Mouse (Mus musculus) ES-E14 (cell line): ENCODE measurements around the gene Scgn. TPM values are rescaled to one million over a fixed set of nuclear protein-coding genes. Genes with fewer than 3 reads are reported as not detected.

ENCODE experiments used
- DNase-seq: peaks from one replicate; pipeline ENCODE4 v3.0.0-alpha.2; 2013; ENCODE audit warnings: low read depth, low spot score
- H3K27ac ChIP-seq: 2 replicates; pipeline ENCODE4 v1.5.1; 2012; ENCODE audit warnings: low read depth, mild to moderate bottlenecking, low read length, moderate library complexity, mixed read lengths; ENCODE audit not compliant: poor library complexity, insufficient read depth, severe bottlenecking
- H3K36me3 ChIP-seq: 2 replicates; pipeline ENCODE4 v1.6.1; 2012; ENCODE audit warnings: mild to moderate bottlenecking, low read length, moderate library complexity, mixed read lengths; ENCODE audit not compliant: control insufficient read depth, poor library complexity, insufficient read depth, severe bottlenecking
- H3K4me1 ChIP-seq, 2 experiments: fragments of 150-350 bp in 1 of 2; sonication (generic) in 1 of 2; 2 replicates each; pipeline ENCODE4 v1.6.1; 2012; ENCODE audit warnings: low read length in 2 of 2, mild to moderate bottlenecking in 1 of 2, mixed read lengths in 1 of 2; ENCODE audit not compliant: control insufficient read depth in 2 of 2, insufficient read depth in 2 of 2, poor library complexity in 1 of 2
- H3K4me3 ChIP-seq, 2 experiments: fragments of 150-350 bp in 1 of 2; sonication (generic) in 1 of 2; 2 replicates each; pipeline ENCODE4 v1.5.1; 2012; ENCODE audit warnings: low read length in 2 of 2, low read depth in 1 of 2, mild to moderate bottlenecking in 1 of 2, mixed read lengths in 1 of 2; ENCODE audit not compliant: insufficient read depth in 1 of 2, poor library complexity in 1 of 2, severe bottlenecking in 1 of 2
- H3K9ac ChIP-seq: 2 replicates; pipeline ENCODE4 v1.6.1; 2012; ENCODE audit warnings: low read depth, mild to moderate bottlenecking, low read length, mixed read lengths; ENCODE audit not compliant: poor library complexity, insufficient read depth, severe bottlenecking
- H3K9me3 ChIP-seq: fragments of 150-350 bp; sonication (generic); 2 replicates; pipeline ENCODE4 v1.6.1; 2012; ENCODE audit warnings: low read depth, mild to moderate bottlenecking, low read length; ENCODE audit not compliant: control insufficient read depth, insufficient read depth
- CHD2 ChIP-seq: IDR thresholded peaks from 2 replicates; pipeline ENCODE4 v1.6.1; 2014; ENCODE audit warnings: mild to moderate bottlenecking, low read depth, low read length, inconsistent platforms
- HCFC1 ChIP-seq: IDR thresholded peaks from 2 replicates; pipeline ENCODE4 v1.6.1; 2012; ENCODE audit warnings: low read length, inconsistent platforms, borderline replicate concordance; ENCODE audit not compliant: insufficient read depth
- MAFK ChIP-seq: IDR thresholded peaks from 2 replicates; pipeline ENCODE4 v1.6.1; 2014; ENCODE audit warnings: mild to moderate bottlenecking, low read depth, low read length, inconsistent platforms; ENCODE audit not compliant: insufficient read depth
- ZC3H11A ChIP-seq: IDR thresholded peaks from 2 replicates; pipeline ENCODE4 v1.6.1; 2012; ENCODE audit warnings: low read depth, mild to moderate bottlenecking, inconsistent platforms, low read length, borderline replicate concordance
- ZNF384 ChIP-seq: IDR thresholded peaks from 2 replicates; pipeline ENCODE4 v1.6.1; 2012; ENCODE audit warnings: low read depth, low read length, inconsistent platforms
- in situ Hi-C, 2 experiments: fragments of 600-800 bp; cut with MboI; formaldehyde crosslinking; loops; one replicate each; pipeline ENCODE4 v1.15.1; 2025; ENCODE audit warnings: low sequenced_read_pairs in 2 of 2, inconsistent platforms in 1 of 2; ENCODE audit not compliant: unreplicated experiment in 2 of 2
- total RNA-seq: library from RNA; depleted of rRNA; stranded (reverse); fragments of 300-350 nt; gene quantifications from 2 replicates; pipeline ENCODE4 v1.2.3, GENCODE M21; 2012

The Scgn gene
- total RNA-seq, 1 experiment = not detected

DNA sequence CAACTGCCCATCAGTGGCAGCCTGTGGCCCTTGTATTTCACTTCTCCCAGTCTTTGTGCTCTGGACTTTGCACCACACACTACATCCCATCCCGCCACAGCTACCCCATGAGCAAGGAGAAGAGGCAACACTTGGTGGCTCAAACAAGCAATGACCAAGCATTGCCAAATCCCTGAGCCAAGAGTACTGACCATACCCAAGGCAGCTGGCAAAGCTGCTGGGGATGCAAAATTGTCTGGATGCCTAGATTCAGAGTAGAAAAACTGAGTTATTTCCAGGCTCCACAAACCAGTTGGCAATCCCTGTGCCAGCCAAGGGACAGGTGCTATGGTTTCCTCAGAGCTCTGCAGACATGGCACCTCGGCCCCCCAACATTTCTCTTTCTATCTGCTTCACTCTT lies 10.1 kb upstream of the Scgn start:
- H3K4me1 ChIP-seq = peaks cover 11 to 18% of the 10 kb centered on the region in 2 experiments; a peak in 3 of 4 replicates
- H3K9ac ChIP-seq = no peak overlapping the region
- DNase-seq = no peak
- no peak overlapping the region for H3K4me3 ChIP-seq
- TF ChIP-seq ZC3H11A (no peak), HCFC1 (no peak), ZNF384 (no peak), CHD2 (no peak), MAFK (no peak)
- in situ Hi-C loops = no loop called here
- no peak overlapping the region for H3K27ac ChIP-seq
- no peaks in the 10 kb centered on the region for H3K9me3 ChIP-seq
- no peaks in the 10 kb centered on the region for H3K36me3 ChIP-seq

DNA sequence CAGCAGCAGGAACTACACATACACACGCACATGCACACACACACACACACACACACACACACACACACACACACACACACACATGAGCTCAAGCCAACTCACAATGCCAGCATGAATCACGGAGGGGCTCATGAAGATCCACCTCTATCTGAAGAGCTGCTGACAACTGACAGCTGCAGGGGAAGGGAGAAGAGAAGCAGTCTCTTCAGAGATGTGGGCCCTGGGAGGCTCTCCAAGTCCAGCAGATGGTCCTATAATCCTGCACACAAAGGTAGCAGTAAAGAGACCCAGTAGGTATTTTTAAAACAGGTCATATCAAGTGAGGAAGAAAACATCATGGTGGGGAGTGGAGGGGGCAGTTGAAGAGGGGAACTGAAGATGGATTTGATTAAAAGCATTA lies 7.8 kb upstream of the Scgn start:
- in situ Hi-C loops = no loop called here
- no peak for DNase-seq
- H3K36me3 ChIP-seq = no peaks in the 10 kb centered on the region
- TF ChIP-seq ZNF384 (no peak), CHD2 (no peak), ZC3H11A (no peak), HCFC1 (no peak), MAFK (no peak)
- peaks cover 21 to 23% of the 10 kb centered on the region in 2 experiments; a peak in 3 of 4 replicates for H3K4me1 ChIP-seq
- no peak overlapping the region for H3K4me3 ChIP-seq
- no peak overlapping the region for H3K27ac ChIP-seq
- no peaks in the 10 kb centered on the region for H3K9me3 ChIP-seq
- no peak overlapping the region for H3K9ac ChIP-seq

DNA sequence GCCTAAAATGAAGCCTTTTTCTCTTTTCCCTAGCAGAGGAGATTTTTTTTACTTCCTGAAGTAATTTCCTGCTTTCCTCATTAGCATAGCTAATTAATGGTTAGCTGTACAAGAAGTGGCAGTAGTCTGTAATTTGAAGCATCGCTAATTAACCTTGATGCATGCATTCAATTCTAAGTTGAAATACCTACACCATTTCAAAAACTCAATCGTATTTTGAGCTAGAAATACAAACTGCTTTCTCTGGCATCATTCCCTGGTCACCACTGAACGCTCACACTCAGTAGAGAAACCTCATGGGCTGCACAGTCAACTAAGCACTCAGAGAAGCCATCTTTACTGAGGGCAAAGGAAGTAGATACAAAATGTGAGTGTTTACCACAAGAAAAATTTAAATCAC lies 3.7 kb upstream of the Scgn start:
- Histone ChIP-seq H3K4me1 (peaks cover 14 to 19% of the 10 kb centered on the region in 2 experiments; a peak in 2 of 4 replicates), H3K9ac (no peak overlapping the region), H3K27ac (no peak overlapping the region), H3K9me3 (no peaks in the 10 kb centered on the region), H3K36me3 (no peaks in the 10 kb centered on the region), H3K4me3 (no peak overlapping the region)
- no peak for DNase-seq
- TF ChIP-seq ZC3H11A (no peak), MAFK (no peak), HCFC1 (no peak), ZNF384 (no peak), CHD2 (no peak)
- in situ Hi-C loops = no loop called here

DNA sequence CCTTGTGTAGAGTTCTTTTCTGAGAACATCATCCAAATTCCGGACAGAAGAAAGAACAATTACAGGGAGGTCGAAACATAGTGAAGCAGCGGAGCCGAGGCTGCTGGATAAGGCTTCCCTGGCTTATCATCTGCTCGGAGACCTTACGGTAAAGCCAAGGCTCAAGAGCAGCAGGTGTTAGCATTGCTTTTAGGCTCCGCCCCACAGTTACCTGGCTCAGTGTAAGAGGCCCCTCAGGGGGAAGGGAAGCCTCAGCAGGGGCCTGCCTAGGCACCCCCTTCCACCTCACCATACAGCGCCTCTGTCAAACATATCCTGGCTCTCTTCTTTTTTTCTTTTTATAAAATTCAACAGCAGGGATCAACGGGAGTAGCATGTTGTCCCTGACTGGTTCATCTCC lies 3.0 kb upstream of the Scgn start:
- Histone ChIP-seq H3K9ac (no peak overlapping the region), H3K36me3 (no peaks in the 10 kb centered on the region), H3K27ac (no peak overlapping the region), H3K4me1 (peaks cover 14 to 19% of the 10 kb centered on the region in 2 experiments; a peak in 2 of 4 replicates), H3K9me3 (no peaks in the 10 kb centered on the region), H3K4me3 (peak overlapping the region in 1 of 2 experiments; percentile 22; a peak in 1 of 4 replicates)
- TF ChIP-seq CHD2 = no peak
- TF ChIP-seq ZNF384 = no peak
- TF ChIP-seq MAFK = no peak
- no peak for DNase-seq
- in situ Hi-C loops = no loop called here

DNA sequence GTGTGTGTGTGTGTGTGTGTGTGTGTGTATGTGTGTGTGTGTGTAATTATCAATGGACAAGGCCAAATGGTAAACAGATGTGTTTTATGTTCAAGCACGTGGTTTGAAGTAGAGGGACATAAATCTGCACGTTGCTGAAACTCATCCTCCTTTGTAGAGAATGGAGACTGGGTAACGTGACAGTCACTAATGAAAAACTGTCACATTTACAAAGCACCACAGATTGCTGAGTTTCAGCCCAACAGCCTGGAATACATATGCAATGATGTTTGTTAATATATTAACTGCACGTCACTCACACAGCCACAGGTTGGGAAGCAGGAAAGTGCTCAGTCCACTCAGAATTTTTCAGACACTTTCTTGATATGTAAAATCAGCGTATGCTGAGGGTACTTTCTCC lies 563 bp downstream of the Scgn start:
- in situ Hi-C loops = no loop called here
- H3K27ac ChIP-seq = no peak overlapping the region
- H3K9me3 ChIP-seq = no peaks in the 10 kb centered on the region
- peaks cover 11% of the 10 kb centered on the region in 2 experiments; a peak in 2 of 4 replicates for H3K4me1 ChIP-seq
- no peaks in the 10 kb centered on the region for H3K36me3 ChIP-seq
- H3K4me3 ChIP-seq = no peak overlapping the region
- no peak for DNase-seq
- TF ChIP-seq ZNF384 = no peak
- TF ChIP-seq HCFC1 = no peak
- TF ChIP-seq ZC3H11A = no peak
- no peak for TF ChIP-seq CHD2
- no peak for TF ChIP-seq MAFK
- H3K9ac ChIP-seq = no peak overlapping the region
